Mouse (Mus musculus) frontal cortex, postnatal 36 days (tissue): ENCODE results near the gene Slc44a2.
A peak's percentile ranks its signal among the peaks of the same experiment; 100 is the strongest.

Source experiments
- DNase-seq, 2 experiments: peaks; one replicate each; pipeline ENCODE4 v3.0.0; 2022; ENCODE audit warnings: low spot score in 2 of 2

Gene Slc44a2

DNA sequence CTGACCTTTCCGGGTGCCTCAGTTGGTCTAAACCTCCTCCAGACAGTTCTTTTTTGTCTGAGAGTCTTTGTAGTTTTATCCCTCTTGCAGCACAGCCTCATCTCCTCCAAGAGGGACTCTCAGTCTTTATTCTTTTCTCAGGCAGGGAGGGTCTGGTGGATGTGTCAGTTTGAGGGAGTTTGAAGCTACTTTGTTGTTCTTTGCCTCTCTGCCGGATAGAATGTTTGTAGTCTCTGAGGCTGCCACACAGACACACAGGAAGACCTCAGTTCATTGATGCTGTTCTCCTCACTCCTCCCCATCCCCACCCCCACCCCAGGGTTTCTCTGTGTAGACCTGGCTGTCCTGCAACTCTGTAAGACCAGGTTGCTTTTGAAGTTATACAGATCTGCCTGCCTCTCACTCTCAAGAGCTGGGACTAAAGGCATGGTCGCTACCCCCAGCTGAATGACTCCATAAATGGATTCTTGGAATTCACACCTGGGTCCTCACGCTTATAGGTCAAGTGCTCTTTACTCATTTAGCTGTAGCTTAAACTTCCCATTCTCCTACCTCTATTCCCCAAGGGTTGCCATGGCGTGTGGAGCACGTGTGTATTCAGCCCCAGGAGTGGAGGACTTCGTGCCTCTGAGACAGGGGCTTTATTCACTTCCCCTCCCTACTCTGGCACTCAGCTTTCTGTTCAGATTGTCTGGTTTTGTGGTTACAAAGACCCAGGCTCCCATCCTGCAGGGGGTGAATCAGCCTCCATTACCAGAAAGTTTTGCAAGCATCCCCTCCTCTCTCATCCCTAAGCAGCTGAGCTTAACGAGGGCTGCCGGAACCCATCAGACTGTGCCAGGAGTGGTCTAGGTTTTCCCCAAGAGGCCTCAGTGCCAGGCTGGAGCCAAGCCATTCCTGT, 11.9 kb downstream of the Slc44a2 start:
- no peak for DNase-seq

DNA sequence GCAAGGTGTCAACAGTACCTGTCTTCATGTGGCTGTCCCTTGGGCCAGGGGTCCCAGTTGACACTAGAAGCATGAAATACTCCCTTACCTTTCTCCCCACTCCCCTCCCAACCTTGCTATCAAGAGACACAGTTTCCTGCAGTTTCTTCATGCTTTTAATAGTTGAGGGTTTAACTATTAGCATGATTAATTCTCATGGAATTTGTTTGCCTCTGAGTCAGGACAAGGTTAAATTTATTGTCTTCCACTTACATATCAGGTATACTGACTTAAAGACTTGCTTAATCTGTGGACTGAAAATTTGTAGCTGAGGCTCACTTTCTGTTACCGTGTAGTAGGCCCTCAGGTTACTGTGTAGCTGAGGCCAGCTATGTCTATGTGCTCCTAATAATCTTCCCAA, 13.0 kb downstream of the Slc44a2 start:
- DNase-seq = no peak

DNA sequence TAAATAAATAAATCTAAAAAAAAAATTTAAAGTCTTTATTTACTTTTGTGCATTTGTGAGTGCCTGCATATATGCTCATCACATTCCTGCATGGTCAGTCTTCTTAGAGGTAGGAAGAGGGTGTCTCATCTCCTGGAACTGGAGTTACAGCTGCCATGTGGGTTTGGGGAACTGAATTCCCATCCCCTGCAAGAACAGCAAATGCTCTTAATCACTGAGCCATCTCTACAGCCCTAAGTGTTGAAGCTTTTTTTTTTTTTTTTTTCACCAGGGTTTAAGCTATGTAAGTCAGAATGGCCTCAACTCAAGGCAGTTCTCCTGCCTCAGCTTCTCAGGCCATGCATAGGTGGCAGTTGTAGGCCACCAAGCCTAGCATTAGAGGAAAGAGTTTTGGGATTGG, 14.2 kb downstream of the Slc44a2 start:
- no peak for DNase-seq

DNA sequence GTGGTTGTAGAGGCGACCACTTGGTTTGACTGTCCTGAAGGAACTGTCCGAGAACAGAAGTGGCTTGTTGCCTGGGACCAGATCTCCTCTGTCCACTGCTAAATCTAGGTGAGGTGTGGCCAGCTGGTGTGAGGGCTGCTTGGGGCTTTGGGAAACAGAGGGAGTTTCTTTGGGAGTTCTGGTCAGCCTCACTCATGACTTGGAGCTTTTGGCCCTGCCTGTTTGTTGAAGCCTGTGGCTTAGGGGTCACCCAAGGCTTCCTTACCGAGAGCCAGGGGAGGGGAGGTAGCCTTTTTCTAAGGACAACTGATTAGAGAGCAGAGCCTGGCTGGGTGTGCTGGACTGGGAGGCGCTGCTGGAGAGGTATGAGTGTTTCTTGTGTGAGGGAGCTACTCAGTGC, 14.9 kb downstream of the Slc44a2 start:
- no peak for DNase-seq

DNA sequence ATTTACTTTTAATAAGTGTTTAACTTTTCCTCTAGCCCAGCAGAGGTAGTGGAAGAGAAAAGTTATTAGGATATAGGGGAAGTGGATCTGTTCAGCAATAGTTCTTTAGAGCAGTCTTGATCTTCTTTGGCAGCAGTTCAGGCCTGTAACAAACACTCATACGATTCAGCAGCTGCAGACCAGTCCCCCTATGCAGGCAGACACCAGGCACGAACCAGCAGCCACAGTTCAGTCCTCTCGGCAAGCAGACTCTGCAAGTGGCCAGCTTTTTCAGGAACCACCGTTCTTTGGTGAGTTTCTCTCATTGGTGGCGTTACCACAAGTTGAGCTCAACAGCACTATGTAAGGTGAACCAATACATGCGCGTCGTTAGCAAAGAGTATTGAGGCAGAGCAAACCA, 16.0 kb downstream of the Slc44a2 start:
- DNase-seq = no peak

DNA sequence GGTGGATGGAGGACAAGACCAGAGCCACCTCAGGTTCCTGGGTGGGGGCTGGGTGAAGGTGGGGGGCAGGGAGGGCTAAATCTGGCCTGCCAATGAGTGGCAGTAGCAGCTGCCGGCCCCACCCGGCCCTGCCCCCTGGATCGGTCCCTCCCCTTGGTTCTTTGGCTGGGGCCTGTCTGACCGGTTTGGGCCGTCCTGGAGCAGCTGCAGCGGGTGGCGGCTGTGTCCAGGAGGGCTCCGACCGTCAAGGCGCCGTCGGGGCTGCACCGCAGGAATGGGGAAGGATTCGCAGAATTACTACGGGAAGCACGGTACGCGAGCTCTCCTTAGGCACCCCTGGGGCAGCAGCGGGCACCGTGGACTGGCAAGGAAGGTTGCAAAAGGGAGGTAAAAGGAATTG, 17.2 kb downstream of the Slc44a2 start:
- DNase-seq = no peak

DNA sequence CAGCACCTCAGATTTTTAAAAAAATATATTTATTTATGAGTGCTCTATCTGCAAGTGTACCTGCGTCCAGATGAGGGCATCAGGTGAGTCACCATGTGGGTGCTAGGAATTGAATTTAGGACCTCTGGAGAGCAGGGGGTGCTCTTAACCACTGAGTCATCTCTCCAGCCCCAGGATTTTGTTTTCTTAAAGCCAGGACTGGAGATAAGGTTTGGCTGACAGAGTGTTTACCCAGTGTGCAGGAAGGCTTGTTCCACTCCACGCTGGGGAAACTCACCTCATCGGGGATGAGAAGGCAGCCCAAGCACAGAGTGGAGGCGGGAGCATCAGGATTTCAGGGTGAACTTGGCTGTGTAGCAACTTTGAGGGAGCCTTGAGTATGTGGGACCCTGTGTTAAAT, 19.9 kb downstream of the Slc44a2 start:
- DNase-seq = no peak

DNA sequence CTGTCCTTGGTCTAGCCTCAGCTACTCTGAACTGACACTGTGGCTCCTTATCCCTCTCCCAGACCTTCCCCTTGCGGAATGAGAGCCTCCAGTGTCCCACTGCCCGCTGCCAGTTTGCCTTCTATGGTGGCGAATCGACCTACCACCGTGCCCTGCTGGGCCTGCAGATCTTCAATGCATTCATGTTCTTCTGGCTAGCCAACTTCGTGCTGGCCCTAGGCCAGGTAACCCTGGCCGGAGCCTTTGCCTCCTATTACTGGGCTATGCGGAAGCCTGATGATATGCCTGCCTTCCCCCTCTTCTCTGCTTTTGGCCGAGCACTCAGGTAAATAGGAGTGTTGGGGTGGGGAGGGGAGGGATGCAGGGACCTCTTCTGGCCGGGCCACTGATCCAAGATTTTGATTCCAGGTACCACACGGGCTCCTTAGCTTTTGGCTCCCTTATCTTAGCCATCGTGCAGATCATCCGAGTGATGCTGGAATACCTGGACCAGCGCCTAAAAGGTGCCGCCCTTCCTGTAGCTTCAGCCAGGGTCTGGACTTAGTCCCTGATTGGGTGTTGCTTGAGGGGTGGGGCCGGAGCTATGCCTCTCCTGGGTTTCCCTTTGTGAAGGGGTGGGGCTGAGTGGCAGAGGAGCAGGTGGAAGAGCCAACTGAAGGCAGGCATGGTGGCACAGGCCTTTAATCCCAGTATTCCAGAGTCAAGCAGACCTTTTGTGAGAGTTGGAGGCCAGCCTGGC, 26.3 kb downstream of the Slc44a2 start:
- DNase-seq = no peak

DNA sequence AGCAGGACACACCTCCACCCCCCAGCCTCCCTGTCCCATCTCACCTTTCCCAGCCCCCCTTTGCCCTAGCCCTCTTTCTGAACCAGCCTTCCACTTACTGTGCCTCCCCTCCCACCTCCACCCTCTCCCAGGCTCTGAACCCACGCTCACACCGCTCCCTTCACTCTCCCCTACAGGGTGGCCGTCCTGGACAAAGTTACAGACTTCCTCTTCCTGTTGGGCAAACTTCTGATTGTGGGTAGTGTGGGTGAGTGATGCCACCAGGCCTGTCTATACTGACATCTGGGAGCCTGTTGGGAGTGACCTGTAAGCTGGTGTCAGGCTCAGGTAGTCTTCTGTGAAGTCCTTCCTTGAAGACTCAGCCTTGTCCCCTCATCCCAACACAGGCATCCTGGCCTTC, 27.7 kb downstream of the Slc44a2 start:
- DNase-seq = no peak

DNA sequence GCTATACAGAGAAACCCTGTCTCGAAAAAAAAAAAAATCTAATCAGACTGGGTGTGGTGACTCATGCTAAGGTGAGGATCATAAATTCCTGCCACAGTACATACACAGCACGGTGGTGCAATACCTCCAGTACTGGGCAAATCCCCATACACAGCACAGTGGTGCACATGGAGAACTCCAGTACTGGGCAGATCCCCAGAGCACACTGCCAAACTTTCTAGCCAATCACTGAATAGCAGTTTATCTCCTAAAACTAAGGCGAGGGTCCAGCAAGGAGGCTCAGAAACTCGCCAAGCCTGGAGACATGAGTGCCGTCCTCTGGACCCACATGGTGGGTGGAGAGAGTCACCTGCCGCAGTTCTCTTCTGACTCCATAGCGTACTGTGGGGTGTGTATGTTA, 30.7 kb downstream of the Slc44a2 start:
- no peak for DNase-seq

DNA sequence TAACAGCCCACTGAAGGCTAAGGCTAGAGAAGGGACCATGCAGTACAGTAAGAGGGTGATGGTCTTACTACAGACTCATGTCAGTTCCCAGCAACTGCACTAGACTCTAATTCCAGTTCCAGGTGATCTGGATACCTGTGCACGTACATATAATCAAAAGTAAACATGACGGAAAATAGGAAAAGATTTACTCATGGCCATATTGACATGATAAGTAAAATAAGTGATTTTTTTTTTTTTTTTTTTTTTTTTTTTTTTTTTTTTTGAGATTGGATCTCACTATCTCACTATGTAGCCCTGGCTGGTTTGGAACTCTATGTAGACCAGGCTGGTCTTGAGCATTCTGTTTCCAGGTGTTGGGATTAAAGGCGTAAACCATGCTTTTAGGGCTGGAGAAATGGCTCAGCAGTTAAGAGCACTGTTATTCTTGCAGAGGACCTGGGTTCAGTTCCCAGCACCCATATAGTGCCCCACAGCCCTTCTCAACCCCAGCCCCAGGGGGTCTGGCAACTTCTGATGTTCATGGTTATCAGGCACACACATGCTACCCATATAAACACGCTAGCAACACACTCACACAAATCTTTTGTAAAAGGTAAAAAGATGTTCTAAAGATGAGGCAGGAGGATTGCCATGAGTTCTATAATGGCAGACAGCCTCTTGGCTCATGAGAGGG, 31.3 kb downstream of the Slc44a2 start:
- DNase-seq = no peak

DNA sequence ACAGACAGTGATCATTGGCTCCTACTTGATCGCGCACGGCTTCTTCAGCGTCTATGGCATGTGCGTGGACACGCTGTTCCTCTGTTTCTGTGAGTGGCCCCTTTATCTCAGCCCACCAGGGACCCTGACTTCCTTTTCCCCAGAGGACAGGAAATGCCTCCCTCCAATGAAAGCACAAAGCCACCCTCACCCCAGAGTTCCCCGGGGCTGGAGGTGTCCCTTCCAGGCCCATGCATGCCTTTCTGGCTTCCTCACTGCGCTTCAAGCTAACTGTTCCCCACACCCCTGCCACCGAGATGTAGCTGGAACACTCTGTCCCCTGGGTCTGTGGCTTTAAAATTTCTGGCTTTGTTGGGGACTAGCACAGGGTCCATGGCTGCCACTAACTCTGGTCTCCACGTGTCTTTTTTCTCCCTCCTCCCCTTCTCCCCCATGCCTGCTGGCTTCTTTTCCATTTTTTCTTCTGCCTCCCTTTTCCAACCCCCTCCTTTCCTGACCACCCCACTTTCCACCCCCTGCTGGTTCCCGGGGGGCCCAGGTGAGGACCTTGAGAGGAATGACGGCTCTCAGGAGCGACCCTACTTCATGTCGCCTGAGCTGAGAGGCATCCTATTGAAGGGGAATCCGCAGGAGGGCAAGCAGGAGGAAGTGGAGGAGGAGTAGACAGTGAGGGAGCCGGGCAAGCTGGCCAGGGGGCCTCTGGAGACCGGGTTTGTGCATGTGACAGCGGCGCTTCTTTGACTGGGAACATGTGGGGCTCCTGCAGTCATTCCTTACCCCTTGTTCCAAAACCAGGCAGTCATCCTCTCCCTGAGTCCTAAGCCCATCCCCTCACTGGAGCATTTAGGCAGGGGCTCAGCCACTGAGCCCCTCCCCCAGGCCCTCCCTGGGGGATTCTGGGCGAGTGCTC, 32.2 kb downstream of the Slc44a2 start:
- DNase-seq = no peak

DNA sequence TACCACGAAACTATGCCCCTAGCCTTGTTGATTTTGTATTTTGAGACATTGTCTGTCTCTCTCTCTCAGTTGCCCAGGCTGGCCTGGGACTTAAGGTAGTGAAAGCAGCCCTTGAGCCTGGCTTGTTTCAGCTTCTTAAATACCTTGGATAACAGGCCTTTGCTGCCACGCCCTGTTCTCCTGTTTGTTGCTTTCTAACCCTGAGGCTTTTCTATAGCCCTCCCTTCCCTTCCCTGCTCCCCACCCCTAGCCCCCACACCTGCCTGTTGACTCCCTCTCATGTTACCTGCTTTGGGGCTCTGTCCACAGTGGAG, 32.8 kb downstream of the Slc44a2 start:
- DNase-seq = no peak

DNA sequence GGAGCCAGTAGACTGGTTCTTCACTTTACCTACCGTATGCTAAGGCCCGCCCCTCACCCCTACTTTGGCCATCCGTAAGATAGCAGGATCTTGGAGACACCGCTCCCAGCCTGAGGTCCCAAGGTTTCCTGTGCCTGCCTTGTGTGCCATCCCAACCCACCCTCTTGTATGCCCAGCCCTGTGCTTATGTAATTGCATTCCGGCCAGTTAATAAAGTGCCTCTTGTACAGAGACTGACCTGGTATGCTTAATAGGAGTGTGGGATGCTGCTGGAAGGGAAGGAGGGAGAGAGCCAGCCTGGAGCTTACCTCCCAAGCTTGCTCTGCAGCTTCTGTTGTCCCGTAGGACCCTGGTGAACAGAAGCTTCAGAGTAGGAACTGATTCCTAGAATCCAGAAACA, 34.3 kb downstream of the Slc44a2 start:
- DNase-seq = no peak

DNA sequence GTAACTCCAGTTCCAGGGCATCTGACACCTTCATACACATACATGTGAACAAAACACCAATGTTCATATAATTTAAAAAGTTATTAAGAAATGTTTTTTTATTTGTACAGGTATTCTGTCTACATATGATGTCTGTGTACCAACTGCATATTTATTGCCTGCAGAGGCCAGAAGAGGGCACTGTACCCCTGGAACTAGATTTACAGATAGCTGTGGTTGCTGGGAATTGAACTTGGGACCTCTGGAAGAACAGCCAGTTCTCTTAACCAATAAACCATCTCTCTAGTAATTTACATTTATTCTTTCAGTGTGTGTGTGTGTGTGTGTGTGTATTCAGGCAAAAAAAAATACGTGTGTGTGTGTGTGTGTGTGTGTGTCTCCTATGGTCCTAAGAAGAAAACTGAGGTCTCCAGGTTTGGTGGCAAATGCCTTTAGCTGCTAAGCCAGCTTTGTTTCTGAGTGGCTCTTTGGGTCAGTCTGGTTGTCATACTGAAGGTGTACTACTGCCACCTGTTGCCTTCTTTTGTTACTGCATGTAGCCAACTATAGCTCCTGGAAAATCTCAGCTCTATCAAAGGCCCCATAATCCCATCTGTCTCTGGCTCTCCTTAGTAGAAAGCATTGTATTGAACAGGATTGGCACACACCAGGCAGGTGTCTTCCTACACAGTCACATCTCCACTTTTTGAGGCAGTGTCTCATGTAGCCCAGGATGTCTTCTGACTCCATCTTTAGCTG, 36.7 kb downstream of the Slc44a2 start:
- peak; percentile 46 to 77 for DNase-seq

DNA sequence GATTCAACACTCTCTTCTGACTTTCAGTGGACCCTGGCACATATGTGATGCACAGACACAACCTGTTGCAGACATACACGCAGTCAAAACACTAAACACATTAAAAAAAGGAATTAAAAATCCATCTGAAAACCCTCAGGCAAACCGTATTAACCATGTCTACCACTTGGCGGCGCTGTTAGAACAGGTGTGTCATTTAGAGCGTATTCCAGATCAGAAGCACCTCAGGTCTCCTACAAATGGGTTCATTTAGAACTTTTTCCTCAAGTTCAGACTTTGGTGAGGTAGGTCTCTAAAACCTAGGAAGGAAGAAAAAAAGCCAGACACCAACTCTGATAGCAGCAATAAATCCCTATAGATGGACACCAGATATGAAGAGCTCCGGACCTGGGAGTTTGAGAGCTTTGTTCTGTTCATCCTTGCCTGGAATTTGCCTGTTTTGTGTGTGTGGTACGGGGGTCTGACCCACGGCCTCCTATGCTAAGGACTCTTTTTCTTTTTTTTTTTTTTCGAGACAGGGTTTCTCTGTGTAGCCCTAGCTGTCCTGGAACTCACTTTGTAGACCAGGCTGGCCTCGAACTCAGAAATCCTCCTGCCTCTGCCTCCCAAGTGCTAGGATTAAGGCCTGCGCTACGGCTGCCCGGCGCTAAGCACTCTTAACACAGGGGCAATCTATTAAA, 46.2 kb downstream of the Slc44a2 start:
- peak; percentile 59 to 69 for DNase-seq

DNA sequence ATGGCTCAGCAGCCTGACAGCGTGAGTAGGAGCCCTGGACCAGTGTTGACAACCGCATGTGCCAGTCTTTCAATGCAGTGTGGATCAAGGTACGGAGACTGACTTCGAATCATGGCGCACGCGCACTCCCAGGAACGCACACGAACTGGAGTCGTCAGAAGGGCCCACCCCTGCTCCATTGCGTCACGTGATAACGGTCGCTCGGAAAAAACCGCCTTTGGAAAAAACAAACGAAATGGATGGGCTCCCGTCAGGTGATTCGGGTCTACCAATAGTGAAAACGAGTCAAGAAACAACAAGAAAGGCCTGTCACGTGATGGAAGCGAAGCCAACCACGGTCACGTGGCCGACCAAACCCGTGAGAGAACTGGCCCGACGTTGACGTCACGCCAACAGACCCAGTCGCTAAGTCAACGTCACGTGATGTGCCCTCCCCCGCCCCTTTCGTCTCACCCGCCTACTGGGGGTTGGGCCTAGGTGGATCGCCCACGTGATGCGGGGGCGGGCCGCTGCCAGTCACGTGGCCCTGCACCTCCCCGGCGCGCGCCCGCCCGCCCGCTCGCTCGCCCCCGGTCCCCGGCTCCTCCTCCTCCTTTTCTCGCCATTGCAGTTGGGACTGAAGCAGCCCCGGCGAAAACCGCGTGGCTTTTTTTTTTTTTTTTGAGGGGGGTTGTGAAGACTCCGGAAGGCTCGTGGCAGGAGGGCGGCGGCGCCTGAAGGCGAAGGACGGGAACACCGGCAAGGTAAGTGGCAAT, 47.0 kb downstream of the Slc44a2 start, which contains the start of gene Ilf3:
Ilf3 (plus strand) TSS at position 515 of the 755 bp plus-strand sequence.
- peak; percentile 100 for DNase-seq

DNA sequence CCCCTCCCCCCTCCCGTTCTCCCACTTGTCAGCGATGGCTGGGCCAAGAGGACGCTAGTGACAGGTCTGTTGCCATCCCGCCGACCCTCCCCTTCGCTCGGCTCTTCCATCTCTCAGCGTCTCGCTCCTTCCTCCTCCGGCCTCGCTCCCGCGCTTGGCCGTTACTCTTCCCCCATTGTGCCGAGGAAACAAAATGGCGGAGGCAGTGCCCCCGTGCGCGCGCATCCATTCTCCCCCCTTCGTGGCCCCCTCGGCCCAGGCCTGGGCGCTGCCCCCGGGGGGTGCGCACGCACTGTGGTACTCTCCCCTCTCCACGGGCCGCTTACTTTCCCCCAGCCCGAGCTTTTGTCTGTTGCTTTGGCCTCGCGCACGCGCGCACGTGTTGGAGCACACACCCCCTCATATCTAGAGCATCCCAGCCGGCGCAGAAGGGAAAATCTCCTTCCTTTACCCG, 47.7 kb downstream of the Slc44a2 start:
- DNase-seq = peak; percentile 67 to 68

DNA sequence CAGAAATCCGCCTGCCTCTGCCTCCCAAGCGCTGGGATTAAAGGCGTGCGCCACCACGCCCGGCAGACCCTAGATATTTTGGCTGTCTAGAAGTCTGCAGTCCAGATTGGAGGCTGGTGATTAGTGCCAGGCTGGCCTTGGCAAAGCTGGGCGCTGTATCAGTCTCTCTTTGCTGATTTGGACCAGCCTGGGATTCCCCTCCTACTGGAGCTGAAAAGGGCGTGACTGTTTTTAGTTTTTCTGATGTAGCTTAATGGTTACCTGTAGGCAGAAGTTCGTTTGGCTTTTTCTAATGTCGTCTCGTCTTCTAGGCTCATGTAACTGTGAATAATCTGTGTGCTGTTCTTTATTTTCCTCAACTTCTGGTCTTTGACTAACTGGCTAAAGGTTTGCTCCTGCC, 48.6 kb downstream of the Slc44a2 start:
- no peak for DNase-seq
